Mouse (Mus musculus) monocyte, adult 2 months (primary cell): ENCODE results near the gene Ckmt2.
A peak's percentile ranks its signal among the peaks of the same experiment; 100 is the strongest.

Experiments
- DNase-seq, 2 experiments: peaks; one replicate each; pipeline ENCODE4 v3.0.0; 2022; ENCODE audit warnings: low spot score in 2 of 2, low read depth in 1 of 2

Ckmt2 gene

DNA sequence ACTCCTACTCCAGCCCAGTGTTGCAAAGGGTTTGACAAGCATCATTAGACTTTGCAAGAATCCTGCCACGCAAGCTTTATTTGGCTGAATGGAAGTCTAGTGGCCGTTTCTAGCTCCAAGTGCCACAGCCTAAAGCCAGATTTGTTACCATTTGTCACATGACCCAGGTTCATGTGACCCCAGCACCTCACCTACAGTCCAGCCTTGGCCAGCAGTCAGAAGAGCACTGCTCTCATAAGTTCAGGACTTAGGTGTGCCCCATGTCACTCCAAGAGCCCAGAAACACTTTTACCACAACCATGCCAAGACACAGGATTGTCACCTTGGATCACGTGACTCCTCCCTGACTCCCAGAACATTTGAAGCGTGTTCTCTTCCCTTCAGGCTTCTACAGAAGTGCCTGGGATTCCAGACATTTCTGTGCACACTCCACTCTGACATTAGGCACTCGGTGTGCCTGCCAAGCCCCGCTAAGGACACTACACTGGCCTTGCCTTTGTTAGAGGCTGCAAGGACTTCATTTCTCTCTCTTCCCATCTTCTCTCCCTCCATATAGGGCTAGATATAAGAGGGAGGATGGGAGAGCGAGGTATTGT is 2.9 kb downstream of the Ckmt2 start:
- DNase-seq = no peak

DNA sequence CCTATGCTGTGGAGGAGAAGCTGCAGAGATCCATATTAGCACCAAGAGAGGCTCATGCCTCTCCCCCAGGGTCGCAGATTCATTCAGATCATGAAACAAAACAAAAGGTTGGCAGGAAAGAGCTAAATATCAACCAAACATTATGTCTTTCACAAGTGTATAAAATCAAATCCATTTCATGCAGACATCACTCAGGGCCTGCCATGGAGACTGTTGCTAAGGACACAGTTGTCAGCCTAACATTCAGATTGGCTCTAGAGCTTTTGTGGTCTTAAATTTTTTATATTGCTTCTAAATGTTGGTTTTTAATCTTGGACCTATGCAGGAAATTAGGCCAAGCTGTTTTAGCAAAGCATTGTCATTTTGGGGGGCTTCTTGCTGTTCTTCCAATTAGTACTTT is 8.1 kb downstream of the Ckmt2 start:
- DNase-seq = no peak

DNA sequence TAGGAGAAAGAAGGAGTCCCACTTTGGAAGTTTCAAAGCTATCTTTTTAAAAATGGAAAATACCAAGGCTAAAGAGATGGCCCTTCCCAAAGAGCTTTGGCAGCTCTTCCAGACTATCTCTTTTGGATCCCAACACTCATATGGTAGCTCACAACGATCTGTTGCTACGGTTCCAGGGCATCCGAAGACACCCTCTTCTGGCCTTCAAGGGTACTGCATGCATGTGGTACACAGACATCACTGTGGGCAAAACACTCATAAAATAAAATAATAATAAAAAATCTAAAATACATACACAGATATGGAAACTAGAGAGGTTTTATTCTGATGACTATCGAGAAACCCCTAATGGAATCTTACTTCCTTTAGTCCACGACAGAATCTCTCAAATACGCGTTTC is 17.9 kb downstream of the Ckmt2 start:
- no peak for DNase-seq

DNA sequence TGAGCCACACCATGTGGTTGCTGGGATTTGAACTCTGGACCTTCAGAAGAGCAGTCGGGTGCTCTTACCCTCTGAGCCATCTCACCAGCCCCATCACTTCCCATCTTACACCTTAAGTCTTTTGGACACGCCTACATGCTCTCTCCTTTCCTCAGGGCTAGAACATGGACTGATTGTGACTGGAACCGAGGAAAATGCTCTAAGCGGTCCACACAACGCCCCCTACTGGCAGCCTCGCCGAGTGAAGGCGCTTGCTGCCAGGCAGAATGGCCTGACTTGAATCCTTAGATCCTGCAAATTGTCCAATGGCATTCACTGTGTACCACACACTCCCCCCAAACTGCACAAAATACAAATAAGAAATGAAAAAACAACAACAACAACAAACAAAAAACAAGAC is 19.3 kb downstream of the Ckmt2 start:
- no peak for DNase-seq

DNA sequence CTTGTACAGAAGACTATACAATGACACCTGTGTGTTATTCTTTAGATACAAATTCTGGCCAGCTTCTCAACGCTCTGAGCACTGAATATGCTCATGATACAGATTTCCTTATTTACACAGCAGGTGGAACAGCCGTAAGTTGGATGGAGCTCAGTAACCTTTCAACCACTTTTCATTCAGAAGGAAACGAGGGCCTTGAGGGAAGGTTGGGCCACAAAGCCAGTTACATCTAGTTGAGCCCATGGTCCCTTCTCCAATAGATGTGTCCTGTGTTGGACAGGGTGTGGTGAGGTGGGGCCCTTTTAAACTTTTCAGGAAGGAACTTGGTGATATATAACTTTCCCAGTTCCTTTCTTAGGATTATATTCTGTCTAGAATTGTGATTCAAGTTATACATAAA is 22.3 kb downstream of the Ckmt2 start:
- DNase-seq = no peak

DNA sequence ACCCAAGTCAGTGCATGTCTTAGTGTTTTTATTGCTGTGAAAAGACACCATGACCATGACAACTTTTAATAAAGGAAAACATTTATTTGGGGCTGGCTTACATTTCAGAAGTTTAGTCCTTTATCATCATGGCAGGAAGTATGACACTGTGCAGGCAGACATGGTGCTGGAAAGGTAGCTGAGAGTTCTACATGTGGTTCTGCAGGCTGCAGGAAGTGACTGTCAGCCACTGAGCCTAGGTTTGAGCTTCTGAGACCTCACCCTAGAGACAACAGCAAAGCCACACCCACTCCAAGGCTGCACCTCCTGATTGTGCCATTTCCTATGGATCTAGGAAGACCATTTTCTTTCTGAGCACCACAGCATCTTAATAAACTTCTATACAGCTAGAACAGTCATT is 48.8 kb downstream of the Ckmt2 start:
- DNase-seq = no peak

DNA sequence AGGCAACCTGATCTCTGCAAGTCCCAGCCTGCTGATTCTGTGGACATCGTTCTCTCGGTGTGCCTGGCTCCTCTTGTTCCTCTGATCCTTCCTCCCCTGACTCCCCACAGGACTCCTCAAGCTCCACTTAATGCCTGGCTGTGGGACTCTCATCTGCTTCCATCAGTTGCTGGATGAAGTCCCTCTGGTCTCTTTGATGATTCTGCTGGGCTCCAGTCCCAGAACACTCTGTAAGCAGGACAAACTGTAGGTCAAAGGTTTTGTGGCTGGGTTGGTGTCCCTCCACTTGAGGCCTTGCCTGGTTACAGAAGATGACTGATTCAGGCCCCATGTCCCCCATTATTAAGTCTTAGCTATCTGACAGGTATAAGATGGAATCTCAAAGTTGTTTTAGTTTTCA is 50.6 kb downstream of the Ckmt2 start:
- DNase-seq = no peak

DNA sequence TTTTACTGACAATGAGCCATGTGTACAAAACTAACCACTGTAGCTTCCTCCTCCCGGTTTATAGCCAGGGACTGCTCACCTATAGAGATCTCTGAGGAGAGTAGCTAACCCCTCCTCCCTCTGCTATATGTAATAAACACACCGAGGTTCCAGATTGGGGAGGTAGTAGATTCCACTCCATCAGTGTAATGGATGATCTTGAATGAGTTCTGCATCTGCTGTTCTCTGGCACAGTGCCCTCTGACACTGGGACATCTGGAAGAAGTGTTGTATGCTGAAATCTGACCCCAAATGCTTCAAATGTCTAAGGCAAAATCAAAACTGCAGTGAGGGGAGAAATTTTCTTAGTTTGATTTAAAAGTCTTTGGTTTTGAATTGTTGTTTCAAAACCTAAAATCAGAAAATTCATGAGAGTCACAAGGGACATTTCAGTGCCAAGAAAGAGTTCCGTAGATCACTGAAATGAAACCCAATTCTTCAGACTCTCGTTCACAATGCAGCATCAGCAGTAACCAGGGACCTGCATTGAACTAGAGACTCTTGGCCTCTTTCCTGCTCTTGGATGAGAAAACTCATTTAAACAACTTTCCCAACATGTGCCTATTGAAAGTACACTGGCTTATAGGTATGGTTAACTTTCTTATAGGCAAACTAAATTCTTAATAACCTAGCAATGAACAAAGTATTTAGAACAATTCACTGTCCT is 51.7 kb downstream of the Ckmt2 start:
- DNase-seq = no peak

DNA sequence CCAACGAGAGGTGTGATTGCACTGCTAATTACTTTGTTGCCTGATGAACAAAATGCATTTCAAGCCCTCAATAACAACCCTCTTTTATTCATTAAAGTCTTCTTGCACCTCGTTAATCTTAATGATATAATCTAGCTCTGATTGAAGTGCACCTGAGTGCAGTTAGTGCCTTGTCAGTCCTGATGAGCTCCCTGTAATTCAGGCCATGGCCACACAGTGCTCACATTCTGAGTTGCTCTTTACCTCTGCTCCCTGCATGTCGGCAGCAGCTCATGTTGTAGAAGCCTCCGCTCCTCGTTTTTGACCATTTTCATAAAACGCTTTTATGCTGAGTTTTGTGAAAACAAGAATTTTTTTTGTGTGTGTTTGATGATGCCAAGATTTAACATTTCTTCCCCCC is 53.0 kb downstream of the Ckmt2 start:
- DNase-seq = no peak

DNA sequence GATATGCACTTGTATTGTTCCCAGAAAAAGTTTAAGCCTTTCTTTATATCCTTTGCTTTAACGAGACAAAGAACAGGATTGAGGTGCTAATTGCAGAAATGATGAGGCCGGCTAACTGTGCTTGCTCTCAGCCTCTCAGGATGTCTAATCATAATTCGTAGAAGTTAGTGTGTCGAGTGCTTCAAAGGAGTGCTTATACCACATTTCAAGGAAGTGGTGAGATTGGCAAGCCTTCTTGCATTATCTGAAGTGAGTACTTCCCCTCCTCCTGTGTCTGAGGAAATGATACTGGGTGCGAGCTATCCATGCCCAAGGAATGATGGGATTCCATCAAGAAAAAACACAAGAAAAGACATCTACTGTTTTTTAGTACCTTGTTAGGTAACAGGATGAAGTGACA is 62.0 kb downstream of the Ckmt2 start:
- DNase-seq = no peak

DNA sequence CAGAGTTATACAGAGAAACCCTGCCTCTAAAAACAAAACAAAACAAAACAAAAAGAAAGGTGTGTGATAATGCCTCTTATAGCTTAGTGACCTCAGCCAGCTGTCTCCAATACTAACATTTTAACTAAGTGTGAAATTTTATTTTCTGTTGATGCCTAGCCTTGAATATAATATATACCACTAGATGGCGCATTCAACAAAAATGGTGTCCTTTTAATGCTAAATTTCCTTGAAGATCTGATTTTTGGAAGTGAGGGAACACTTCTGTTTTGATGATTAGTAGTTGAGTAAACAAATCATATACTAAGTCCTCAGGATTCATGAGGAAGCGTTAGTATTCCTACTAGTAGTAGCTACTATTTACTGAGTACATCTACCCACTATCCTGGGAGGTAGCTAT is 67.2 kb downstream of the Ckmt2 start:
- DNase-seq = no peak

DNA sequence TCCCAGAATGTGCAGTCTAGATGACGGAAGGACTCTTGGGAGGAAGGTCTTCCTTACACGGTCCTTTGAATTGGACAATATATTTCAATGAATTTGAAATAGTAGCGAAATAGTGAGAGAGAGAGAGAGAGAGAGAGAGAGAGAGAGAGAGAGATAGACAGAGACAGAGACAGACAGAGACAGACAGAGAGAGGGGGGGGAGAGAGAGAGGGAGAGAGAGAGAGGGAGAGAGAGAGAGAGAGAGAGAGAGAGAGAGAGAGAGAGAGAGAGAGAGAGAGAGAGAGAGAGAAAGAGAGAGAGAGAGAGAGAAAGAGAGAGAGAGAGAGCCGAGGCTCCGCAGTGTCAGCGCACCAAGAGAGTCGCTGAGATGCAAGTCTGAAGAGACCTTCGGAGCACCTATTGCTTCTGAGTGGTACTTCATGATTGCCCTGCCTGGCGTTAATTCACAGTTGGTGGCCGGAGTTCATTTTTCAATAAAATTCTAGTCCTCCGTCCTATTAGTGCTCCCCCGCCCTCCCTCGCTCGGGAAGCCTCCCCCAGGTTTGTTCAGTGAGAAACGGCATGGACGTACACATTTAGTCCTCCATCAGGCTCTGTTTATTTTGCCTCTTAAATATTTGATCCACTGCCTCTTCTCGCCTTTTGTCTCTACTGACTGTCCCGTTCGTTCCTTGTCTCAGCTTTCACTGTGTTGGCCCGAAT is 68.7 kb downstream of the Ckmt2 start:
- no peak for DNase-seq

DNA sequence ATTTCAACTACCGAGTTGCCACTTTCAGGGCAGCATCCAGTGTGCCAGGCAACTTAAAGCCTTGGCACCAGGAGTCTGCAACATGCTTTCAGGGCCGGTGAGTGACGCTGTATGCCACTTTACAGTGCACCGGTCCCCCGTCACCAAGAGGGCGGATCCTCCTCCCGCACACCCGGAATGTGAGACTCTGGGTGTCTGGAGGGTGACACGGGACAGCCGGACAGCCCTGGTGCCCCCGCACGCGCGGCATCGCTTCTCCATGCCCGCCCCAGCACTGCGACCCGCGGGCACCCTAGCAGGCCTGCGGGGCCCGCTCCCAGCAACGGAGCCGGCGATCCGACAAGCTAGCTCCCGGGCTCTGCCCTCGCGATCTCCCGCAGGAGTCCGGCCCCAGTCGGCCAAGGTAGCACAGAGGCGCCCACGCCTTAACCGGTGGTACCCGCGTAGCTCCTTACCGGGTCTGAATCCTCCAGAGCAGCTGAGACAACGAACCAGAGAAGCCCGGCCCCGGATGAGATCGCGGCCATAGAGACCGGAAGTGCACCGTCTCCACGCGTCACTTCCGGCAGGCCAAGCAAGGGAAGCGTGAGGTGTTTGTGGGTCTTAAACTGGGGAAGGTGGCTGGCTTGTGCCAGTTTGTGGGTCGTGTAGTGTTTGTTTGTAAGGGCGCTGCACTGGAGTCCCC is 69.4 kb downstream of the Ckmt2 start, which contains the start of gene Zcchc9:
Zcchc9 (minus strand) TSS at position 551 of the 685 bp plus-strand sequence.
- peak; percentile 33 to 78 for DNase-seq
